Mouse (Mus musculus) embryonic facial prominence, embryonic 14.5 days (tissue): ENCODE measurements at regions not wholly inside any gene's neighbourhood (a gene's known extent, or its start where the extent isn't known, plus 50 kb on each side); places are given as distances from the start of the nearest gene placed in this dataset.

ENCODE experiments used
- ATAC-seq: fragments of 200-750 bp; cut with Nextera tagmentation; 2 replicates; pipeline ENCODE4 v1.8.0; 2017; ENCODE audit warnings: low read depth, moderate number of reproducible peaks, moderate TSS enrichment
- DNase-seq: peaks from one replicate; pipeline ENCODE4 v3.0.0-alpha.2; 2015; ENCODE audit warnings: low spot score
- H3K27ac ChIP-seq: fragments of 300-500 bp; sonication (generic); replicated peaks from 2 replicates; pipeline ENCODE4 v1.5.1; 2014; ENCODE audit warnings: low read depth, mild to moderate bottlenecking, low read length, moderate library complexity
- H3K27me3 ChIP-seq: fragments of 300-500 bp; sonication (generic); replicated peaks from 2 replicates; pipeline ENCODE4 v1.6.1; 2014; ENCODE audit warnings: low read length; ENCODE audit not compliant: control insufficient read depth, insufficient read depth
- H3K36me3 ChIP-seq: fragments of 300-500 bp; sonication (generic); 2 replicates; pipeline ENCODE4 v1.6.1; 2014; ENCODE audit warnings: low read length, mixed read lengths; ENCODE audit not compliant: control insufficient read depth, insufficient read depth
- H3K4me1 ChIP-seq: fragments of 300-500 bp; sonication (generic); 2 replicates; pipeline ENCODE4 v1.6.1; 2014; ENCODE audit warnings: antibody characterized with exemption, low read length; ENCODE audit not compliant: control insufficient read depth, insufficient read depth
- H3K4me2 ChIP-seq: fragments of 300-500 bp; sonication (generic); 2 replicates; pipeline ENCODE4 v1.6.1; 2014; ENCODE audit warnings: low read depth, mild to moderate bottlenecking, low read length, moderate library complexity, mixed read lengths
- H3K4me3 ChIP-seq: fragments of 300-500 bp; sonication (generic); 2 replicates; pipeline ENCODE4 v1.5.1; 2014; ENCODE audit warnings: low read depth, mild to moderate bottlenecking, low read length
- H3K9ac ChIP-seq: fragments of 300-500 bp; sonication (generic); 2 replicates; pipeline ENCODE4 v1.6.1; 2014; ENCODE audit warnings: low read depth, mild to moderate bottlenecking, low read length, moderate library complexity, mixed read lengths
- H3K9me3 ChIP-seq: fragments of 300-500 bp; sonication (generic); 2 replicates; pipeline ENCODE4 v1.6.1; 2016; ENCODE audit warnings: low read length; ENCODE audit not compliant: control insufficient read depth
- WGBS: fragments of 180-500 bp; shearing (Covaris S2); extraction: QIAGEN DNeasy Blood & Tissue Kit; methylation state at CpG from one replicate; pipeline ENCODE4 v1.1.7; 2014; 5-methylcytosine and 5-hydroxymethylcytosine counted together

- H3K9ac ChIP-seq = no peak overlapping the region
- H3K27ac ChIP-seq = no peak overlapping the region
- no peaks in the 10 kb centered on the region; the same call in 1 of the 2 replicates for H3K27me3 ChIP-seq
- H3K4me2 ChIP-seq = no peak overlapping the region
- H3K4me1 ChIP-seq = peaks cover 37% of the 10 kb centered on the region
- 59% methylated on average over 9 of the region's 9 CpGs for WGBS
- DNase-seq = peak; percentile 71
- no peak overlapping the region for H3K4me3 ChIP-seq
- H3K36me3 ChIP-seq = no peaks in the 10 kb centered on the region
- no peaks in the 10 kb centered on the region for H3K9me3 ChIP-seq
- ATAC-seq = no peak
Measured at GRCm38 (mm10) chr15:96877271-96877670, 177.7 kb upstream of the Slc38a2 start.

- H3K4me1 ChIP-seq = peaks cover 27% of the 10 kb centered on the region
- 15% methylated on average over 8 of the region's 8 CpGs for WGBS
- H3K36me3 ChIP-seq = no peaks in the 10 kb centered on the region
- H3K27ac ChIP-seq = 0 out of 2 replicates have a peak overlapping the region, but pooled peaks have one; percentile 23
- H3K4me2 ChIP-seq = 0 out of 2 replicates have a peak overlapping the region, but pooled peaks have one; percentile 11
- DNase-seq (peak; percentile 93), ATAC-seq (peak; percentile 91)
- no peaks in the 10 kb centered on the region; the same call in 1 of the 2 replicates for H3K27me3 ChIP-seq
- no peak overlapping the region for H3K4me3 ChIP-seq
- H3K9ac ChIP-seq = no peak overlapping the region
- H3K9me3 ChIP-seq = no peaks in the 10 kb centered on the region
Measured at GRCm38 (mm10) chr15:96874145-96874544, 174.6 kb upstream of the Slc38a2 start.

GRCm38 (mm10) chr15:96873562-96873961, 174.0 kb upstream of the Slc38a2 start:
- peak overlapping the region; percentile 63 for H3K27ac ChIP-seq
- H3K9me3 ChIP-seq = no peaks in the 10 kb centered on the region
- ATAC-seq (no peak), DNase-seq (no peak)
- 64% methylated on average over 7 of the region's 7 CpGs for WGBS
- H3K36me3 ChIP-seq = no peaks in the 10 kb centered on the region
- peaks cover 27% of the 10 kb centered on the region for H3K4me1 ChIP-seq
- no peak overlapping the region for H3K9ac ChIP-seq
- no peak overlapping the region for H3K4me2 ChIP-seq
- H3K27me3 ChIP-seq = no peaks in the 10 kb centered on the region; the same call in 1 of the 2 replicates
- H3K4me3 ChIP-seq = no peak overlapping the region

GRCm38 (mm10) chr15:96873126-96873525, 173.6 kb upstream of the Slc38a2 start:
- H3K27me3 ChIP-seq = no peaks in the 10 kb centered on the region; the same call in 1 of the 2 replicates
- H3K4me2 ChIP-seq = no peak overlapping the region
- no peak overlapping the region for H3K4me3 ChIP-seq
- peaks cover 27% of the 10 kb centered on the region for H3K4me1 ChIP-seq
- H3K36me3 ChIP-seq = no peaks in the 10 kb centered on the region
- no peaks in the 10 kb centered on the region for H3K9me3 ChIP-seq
- DNase-seq (no peak), ATAC-seq (no peak)
- WGBS = 36% methylated on average over 4 of the region's 4 CpGs
- peak overlapping the region; percentile 63; the same call in 1 of the 2 replicates for H3K27ac ChIP-seq
- no peak overlapping the region for H3K9ac ChIP-seq

- no peak overlapping the region for H3K9ac ChIP-seq
- H3K36me3 ChIP-seq = no peaks in the 10 kb centered on the region
- 56% methylated on average over 7 of the region's 7 CpGs for WGBS
- ATAC-seq = no peak
- no peak for DNase-seq
- no peaks in the 10 kb centered on the region for H3K9me3 ChIP-seq
- H3K4me3 ChIP-seq = no peak overlapping the region
- no peaks in the 10 kb centered on the region for H3K4me1 ChIP-seq
- H3K27me3 ChIP-seq = no peaks in the 10 kb centered on the region
- no peak overlapping the region; the same call in 1 of the 2 replicates for H3K4me2 ChIP-seq
- no peak overlapping the region for H3K27ac ChIP-seq
Measured at GRCm38 (mm10) chr15:96867701-96868100, 168.2 kb upstream of the Slc38a2 start.

GRCm38 (mm10) chr15:96865932-96866331, 166.4 kb upstream of the Slc38a2 start:
- Histone ChIP-seq H3K9me3 (no peaks in the 10 kb centered on the region), H3K9ac (no peak overlapping the region), H3K27ac (no peak overlapping the region), H3K27me3 (no peaks in the 10 kb centered on the region), H3K4me3 (no peak overlapping the region), H3K4me2 (no peak overlapping the region), H3K4me1 (no peaks in the 10 kb centered on the region), H3K36me3 (no peaks in the 10 kb centered on the region)
- 89% methylated on average over 7 of the region's 7 CpGs for WGBS
- no peak for ATAC-seq
- no peak for DNase-seq

GRCm38 (mm10) chr15:96857709-96858108, 158.2 kb upstream of the Slc38a2 start:
- WGBS = 52% methylated on average over 3 of the region's 3 CpGs
- no peaks in the 10 kb centered on the region for H3K9me3 ChIP-seq
- H3K27me3 ChIP-seq = no peaks in the 10 kb centered on the region
- H3K9ac ChIP-seq = no peak overlapping the region
- no peaks in the 10 kb centered on the region for H3K4me1 ChIP-seq
- DNase-seq (no peak), ATAC-seq (no peak)
- no peaks in the 10 kb centered on the region for H3K36me3 ChIP-seq
- H3K4me2 ChIP-seq = no peak overlapping the region
- H3K27ac ChIP-seq = no peak overlapping the region
- no peak overlapping the region for H3K4me3 ChIP-seq

GRCm38 (mm10) chr15:96851970-96852768, 152.6 kb upstream of the Slc38a2 start:
- 73% methylated on average over 21 of the region's 21 CpGs for WGBS
- no peak overlapping the region for H3K4me2 ChIP-seq
- H3K4me1 ChIP-seq = no peaks in the 10 kb centered on the region
- no peaks in the 10 kb centered on the region for H3K9me3 ChIP-seq
- ATAC-seq (no peak), DNase-seq (no peak)
- no peak overlapping the region for H3K9ac ChIP-seq
- H3K27ac ChIP-seq = no peak overlapping the region
- H3K4me3 ChIP-seq = no peak overlapping the region
- H3K27me3 ChIP-seq = no peaks in the 10 kb centered on the region
- no peaks in the 10 kb centered on the region for H3K36me3 ChIP-seq

- 79% methylated on average over 2 of the region's 2 CpGs for WGBS
- H3K4me3 ChIP-seq = no peak overlapping the region
- ATAC-seq (no peak), DNase-seq (no peak)
- H3K9me3 ChIP-seq = no peaks in the 10 kb centered on the region
- no peaks in the 10 kb centered on the region for H3K36me3 ChIP-seq
- H3K4me2 ChIP-seq = no peak overlapping the region
- H3K27ac ChIP-seq = no peak overlapping the region
- no peaks in the 10 kb centered on the region for H3K27me3 ChIP-seq
- H3K9ac ChIP-seq = no peak overlapping the region
- H3K4me1 ChIP-seq = no peaks in the 10 kb centered on the region
Measured at GRCm38 (mm10) chr15:96848150-96848549, 148.6 kb upstream of the Slc38a2 start.
